Mouse (Mus musculus): ENCODE measurements around the gene Ildr1. TPM values are rescaled to one million over a fixed set of nuclear protein-coding genes. Genes with fewer than 3 reads are reported as not detected.

The Ildr1 gene
- total and polyA plus RNA-seq, 3 experiments = 0.27 TPM; not detected in 2

DNA sequence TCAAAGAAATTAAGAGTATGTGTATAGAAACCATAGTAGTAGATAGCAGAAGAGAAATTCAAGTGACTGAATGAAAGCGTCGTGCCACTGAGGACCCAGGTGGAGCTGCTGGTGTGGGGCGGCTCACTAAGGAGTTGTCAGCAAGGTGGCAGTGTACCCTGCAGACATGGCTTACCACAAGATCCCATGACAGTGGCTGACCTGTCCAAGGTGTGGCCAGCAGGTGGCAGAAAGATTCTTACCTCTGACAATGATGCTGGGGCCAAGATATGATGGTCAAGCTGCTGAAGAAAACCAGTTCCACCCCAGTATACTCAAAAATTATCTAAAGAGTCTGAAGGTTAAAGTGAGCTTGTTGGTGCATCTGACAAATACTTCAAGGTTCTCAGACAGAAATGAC, 41.6 kb downstream of the Ildr1 start:
- peaks cover 3% of the 10 kb centered on the region for H3K27me3 ChIP-seq (ENCODE audit: insufficient read depth, low read length)

DNA sequence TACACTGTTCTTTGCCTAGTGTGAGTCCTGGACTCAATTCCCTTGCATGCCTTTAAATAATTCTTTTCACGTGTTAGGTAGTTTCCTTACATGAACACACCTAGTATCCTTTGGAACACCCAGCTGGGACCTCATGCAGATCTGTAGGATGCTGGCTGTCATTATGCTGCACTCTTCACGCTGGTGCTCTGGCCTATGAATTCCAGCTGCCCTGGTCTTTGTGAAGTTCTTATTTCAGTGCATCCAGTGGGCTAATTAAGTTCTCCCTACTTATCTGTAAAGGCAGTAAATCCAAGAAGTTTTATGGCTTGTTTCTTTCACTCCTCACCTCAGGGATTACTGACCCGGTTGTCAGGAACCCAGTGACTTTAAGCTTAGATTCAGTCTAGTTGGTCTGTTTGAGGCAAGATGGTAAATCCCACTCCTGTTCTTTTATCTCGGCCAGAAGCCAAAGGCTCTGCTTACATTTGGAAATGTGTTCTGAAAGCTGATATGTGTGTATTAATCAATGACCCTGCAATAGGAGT, 45.7 kb downstream of the Ildr1 start:
- no peaks in the 10 kb centered on the region for H3K9me3 ChIP-seq (replicated peaks)
- no peak for TF ChIP-seq GATA2 (IDR thresholded peaks at IDR 0.05; ENCODE audit: borderline replicate concordance, low read depth, low read length)
- TF ChIP-seq POLR2AphosphoS5 (IDR thresholded peaks at IDR 0.05; ENCODE audit: insufficient replicate concordance, low read depth, low read length) = no peak
- TF ChIP-seq GATA1 (IDR thresholded peaks at IDR 0.05; ENCODE audit: borderline replicate concordance, low read length) = no peak
- TF ChIP-seq TAL1 (conservative IDR thresholded peaks at IDR 0.05; ENCODE audit: low read depth, low read length) = no peak
- no peak for TF ChIP-seq CTCF (IDR thresholded peaks at IDR 0.05; ENCODE audit: low read depth, low read length)
- ATAC-seq (ENCODE audit: extremely low read depth, insufficient number of reproducible peaks, low FRiP score, poor library complexity, severe bottlenecking) = no peak
- H3K36me3 ChIP-seq (replicated peaks) = no peaks in the 10 kb centered on the region
- H3K4me1 ChIP-seq (ENCODE audit: insufficient read depth, low read depth, low read length) = no peaks in the 10 kb centered on the region
- no peak for DNase-seq (ENCODE audit: low spot score)
- H3K4me3 ChIP-seq (ENCODE audit: low read depth, low read length) = no peak overlapping the region
- H3K27me3 ChIP-seq (ENCODE audit: insufficient read depth, low read length) = peaks cover 3% of the 10 kb centered on the region

More for the DNA sequence above, 41.6 kb downstream of the Ildr1 start:
- ATAC-seq (ENCODE audit: extremely low read depth, insufficient number of reproducible peaks, low FRiP score, poor library complexity, severe bottlenecking) (no peak), DNase-seq (ENCODE audit: low spot score) (no peak)
- H3K9me3 ChIP-seq (replicated peaks) = no peaks in the 10 kb centered on the region
- no peaks in the 10 kb centered on the region for H3K4me1 ChIP-seq (ENCODE audit: insufficient read depth, low read depth, low read length)
- no peak overlapping the region for H3K4me3 ChIP-seq (ENCODE audit: low read depth, low read length)
- H3K36me3 ChIP-seq (replicated peaks) = no peaks in the 10 kb centered on the region
- no peak for TF ChIP-seq TAL1 (conservative IDR thresholded peaks at IDR 0.05; ENCODE audit: low read depth, low read length)
- TF ChIP-seq CTCF (IDR thresholded peaks at IDR 0.05; ENCODE audit: low read depth, low read length) = no peak
- TF ChIP-seq GATA1 (IDR thresholded peaks at IDR 0.05; ENCODE audit: borderline replicate concordance, low read length) = no peak
- TF ChIP-seq POLR2AphosphoS5 (IDR thresholded peaks at IDR 0.05; ENCODE audit: insufficient replicate concordance, low read depth, low read length) = no peak
- no peak for TF ChIP-seq GATA2 (IDR thresholded peaks at IDR 0.05; ENCODE audit: borderline replicate concordance, low read depth, low read length)

DNA sequence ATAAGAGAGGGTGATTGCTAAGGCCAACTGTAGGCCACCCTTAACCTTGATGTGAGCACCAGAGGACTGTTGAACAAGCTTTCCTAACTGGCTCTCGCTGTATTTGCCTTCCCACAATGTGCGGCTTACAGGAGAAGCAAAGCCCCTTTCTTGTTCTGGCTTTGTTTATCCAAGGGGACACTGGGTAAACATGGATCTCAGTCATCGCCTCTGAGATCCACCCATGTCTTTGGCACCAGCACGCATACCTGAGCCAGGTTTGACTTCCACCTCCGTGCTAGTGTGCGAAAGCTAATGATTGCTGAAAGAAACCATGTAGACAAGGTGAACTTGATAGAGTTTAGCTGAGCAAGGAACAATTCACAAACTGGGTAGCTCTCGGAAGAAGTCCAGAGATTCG, 49.8 kb downstream of the Ildr1 start:
- Histone ChIP-seq H3K4me3 (ENCODE audit: low read depth, low read length) (no peak overlapping the region), H3K27me3 (ENCODE audit: insufficient read depth, low read length) (no peaks in the 10 kb centered on the region), H3K9me3 (replicated peaks) (no peaks in the 10 kb centered on the region), H3K4me1 (ENCODE audit: insufficient read depth, low read depth, low read length) (no peaks in the 10 kb centered on the region), H3K36me3 (replicated peaks) (peaks cover 3% of the 10 kb centered on the region)
- DNase-seq (ENCODE audit: low spot score) = no peak
- TF ChIP-seq TAL1 (conservative IDR thresholded peaks at IDR 0.05; ENCODE audit: low read depth, low read length) (no peak), GATA2 (IDR thresholded peaks at IDR 0.05; ENCODE audit: borderline replicate concordance, low read depth, low read length) (no peak), GATA1 (IDR thresholded peaks at IDR 0.05; ENCODE audit: borderline replicate concordance, low read length) (no peak), POLR2AphosphoS5 (IDR thresholded peaks at IDR 0.05; ENCODE audit: insufficient replicate concordance, low read depth, low read length) (no peak), CTCF (IDR thresholded peaks at IDR 0.05; ENCODE audit: low read depth, low read length) (no peak)
- ATAC-seq (ENCODE audit: extremely low read depth, insufficient number of reproducible peaks, low FRiP score, poor library complexity, severe bottlenecking) = no peak

DNA sequence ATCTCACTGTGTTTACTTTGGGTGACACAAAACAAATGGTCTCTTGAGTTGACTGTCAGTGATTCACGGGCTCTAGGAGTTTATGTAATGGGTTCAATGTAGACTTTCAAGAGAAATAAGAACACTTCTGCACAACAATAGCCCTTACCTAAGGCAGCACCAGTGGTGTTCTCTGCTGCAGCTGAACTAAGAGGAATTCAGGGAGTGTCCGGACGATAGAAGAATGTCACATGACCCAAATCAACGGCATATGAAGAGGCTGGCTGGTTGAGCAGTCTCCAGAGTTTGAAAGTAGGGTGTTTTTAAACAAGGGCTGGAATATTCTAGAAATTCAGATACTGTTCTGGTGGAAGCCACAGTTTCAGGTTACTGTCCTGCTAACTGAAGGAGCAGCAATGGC, 53.3 kb downstream of the Ildr1 start:
- no peak for TF ChIP-seq GATA2 (IDR thresholded peaks at IDR 0.05; ENCODE audit: borderline replicate concordance, low read depth, low read length)
- no peak for TF ChIP-seq CTCF (IDR thresholded peaks at IDR 0.05; ENCODE audit: low read depth, low read length)
- TF ChIP-seq POLR2AphosphoS5 (IDR thresholded peaks at IDR 0.05; ENCODE audit: insufficient replicate concordance, low read depth, low read length) = no peak
- no peak for TF ChIP-seq GATA1 (IDR thresholded peaks at IDR 0.05; ENCODE audit: borderline replicate concordance, low read length)
- TF ChIP-seq TAL1 (conservative IDR thresholded peaks at IDR 0.05; ENCODE audit: low read depth, low read length) = no peak
- no peak for ATAC-seq (ENCODE audit: extremely low read depth, insufficient number of reproducible peaks, low FRiP score, poor library complexity, severe bottlenecking)
- Histone ChIP-seq H3K9me3 (replicated peaks) (no peaks in the 10 kb centered on the region), H3K4me3 (ENCODE audit: low read depth, low read length) (no peak overlapping the region), H3K4me1 (ENCODE audit: insufficient read depth, low read depth, low read length) (peaks cover 6% of the 10 kb centered on the region), H3K27me3 (ENCODE audit: insufficient read depth, low read length) (no peaks in the 10 kb centered on the region), H3K36me3 (replicated peaks) (peaks cover 26% of the 10 kb centered on the region)
- DNase-seq (ENCODE audit: low spot score) = no peak

DNA sequence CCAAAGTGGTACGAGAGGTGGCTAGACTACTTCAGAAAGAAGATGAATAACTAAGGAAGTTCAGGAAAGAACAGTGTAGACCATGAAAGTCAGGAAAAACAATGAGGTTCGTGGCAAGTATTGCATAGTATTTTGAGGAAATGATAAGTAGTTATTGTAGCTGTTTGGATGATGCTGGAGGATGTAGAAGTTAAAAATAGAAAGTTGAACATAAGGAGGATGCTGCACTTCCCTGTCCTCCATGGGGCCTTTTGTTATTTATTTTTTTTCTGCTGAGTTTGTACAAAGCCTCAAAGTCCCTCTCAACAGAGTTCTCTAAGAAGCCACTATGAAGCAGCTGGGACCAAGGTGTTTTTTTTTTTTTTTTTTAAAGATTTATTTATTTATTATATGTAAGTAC, 54.0 kb downstream of the Ildr1 start:
- peaks cover 29% of the 10 kb centered on the region for H3K36me3 ChIP-seq (replicated peaks)
- H3K4me3 ChIP-seq (ENCODE audit: low read depth, low read length) = no peak overlapping the region
- no peak for TF ChIP-seq POLR2AphosphoS5 (IDR thresholded peaks at IDR 0.05; ENCODE audit: insufficient replicate concordance, low read depth, low read length)
- no peaks in the 10 kb centered on the region for H3K27me3 ChIP-seq (ENCODE audit: insufficient read depth, low read length)
- peaks cover 9% of the 10 kb centered on the region for H3K4me1 ChIP-seq (ENCODE audit: insufficient read depth, low read depth, low read length)
- ATAC-seq (ENCODE audit: extremely low read depth, insufficient number of reproducible peaks, low FRiP score, poor library complexity, severe bottlenecking) = no peak
- DNase-seq (ENCODE audit: low spot score) = no peak
- no peaks in the 10 kb centered on the region for H3K9me3 ChIP-seq (replicated peaks)

DNA sequence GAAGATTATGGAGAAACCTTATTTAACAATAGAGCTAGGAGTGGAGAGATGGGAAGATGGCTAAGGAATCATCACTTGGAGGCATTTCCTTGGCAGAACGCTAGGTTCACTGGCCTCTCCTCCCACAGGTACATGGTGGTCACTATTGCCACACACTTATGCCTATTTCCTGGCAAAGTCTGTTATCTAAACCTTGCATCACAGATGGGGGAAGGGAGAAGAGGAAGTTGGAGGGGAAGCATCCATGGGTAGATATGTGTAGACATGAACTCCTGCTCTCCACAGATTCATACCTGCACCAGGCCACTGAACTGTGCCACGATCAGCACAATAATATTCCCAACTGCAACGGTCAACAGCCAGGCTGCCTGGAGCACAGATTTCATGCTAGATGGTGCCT, 58.2 kb downstream of the Ildr1 start:
- Histone ChIP-seq H3K36me3 (replicated peaks) (peaks cover 63% of the 10 kb centered on the region), H3K4me1 (ENCODE audit: insufficient read depth, low read depth, low read length) (peaks cover 9% of the 10 kb centered on the region), H3K4me3 (ENCODE audit: low read depth, low read length) (no peak overlapping the region), H3K27me3 (ENCODE audit: insufficient read depth, low read length) (no peaks in the 10 kb centered on the region), H3K9me3 (replicated peaks) (no peaks in the 10 kb centered on the region)
- DNase-seq (ENCODE audit: low spot score) (no peak), ATAC-seq (ENCODE audit: extremely low read depth, insufficient number of reproducible peaks, low FRiP score, poor library complexity, severe bottlenecking) (no peak)
- TF ChIP-seq GATA2 (IDR thresholded peaks at IDR 0.05; ENCODE audit: borderline replicate concordance, low read depth, low read length) = no peak
- no peak for TF ChIP-seq TAL1 (conservative IDR thresholded peaks at IDR 0.05; ENCODE audit: low read depth, low read length)
- TF ChIP-seq POLR2AphosphoS5 (IDR thresholded peaks at IDR 0.05; ENCODE audit: insufficient replicate concordance, low read depth, low read length) = no peak
- TF ChIP-seq CTCF (IDR thresholded peaks at IDR 0.05; ENCODE audit: low read depth, low read length) = no peak
- TF ChIP-seq GATA1 (IDR thresholded peaks at IDR 0.05; ENCODE audit: borderline replicate concordance, low read length) = no peak
